Mouse (Mus musculus): ENCODE measurements around the gene Ddx3x. TPM values are rescaled to one million over a fixed set of nuclear protein-coding genes. Genes with fewer than 3 reads are reported as not detected.

The Ddx3x gene
- polyA plus RNA-seq, 1 experiment from 2014 or later = 121 TPM

DNA sequence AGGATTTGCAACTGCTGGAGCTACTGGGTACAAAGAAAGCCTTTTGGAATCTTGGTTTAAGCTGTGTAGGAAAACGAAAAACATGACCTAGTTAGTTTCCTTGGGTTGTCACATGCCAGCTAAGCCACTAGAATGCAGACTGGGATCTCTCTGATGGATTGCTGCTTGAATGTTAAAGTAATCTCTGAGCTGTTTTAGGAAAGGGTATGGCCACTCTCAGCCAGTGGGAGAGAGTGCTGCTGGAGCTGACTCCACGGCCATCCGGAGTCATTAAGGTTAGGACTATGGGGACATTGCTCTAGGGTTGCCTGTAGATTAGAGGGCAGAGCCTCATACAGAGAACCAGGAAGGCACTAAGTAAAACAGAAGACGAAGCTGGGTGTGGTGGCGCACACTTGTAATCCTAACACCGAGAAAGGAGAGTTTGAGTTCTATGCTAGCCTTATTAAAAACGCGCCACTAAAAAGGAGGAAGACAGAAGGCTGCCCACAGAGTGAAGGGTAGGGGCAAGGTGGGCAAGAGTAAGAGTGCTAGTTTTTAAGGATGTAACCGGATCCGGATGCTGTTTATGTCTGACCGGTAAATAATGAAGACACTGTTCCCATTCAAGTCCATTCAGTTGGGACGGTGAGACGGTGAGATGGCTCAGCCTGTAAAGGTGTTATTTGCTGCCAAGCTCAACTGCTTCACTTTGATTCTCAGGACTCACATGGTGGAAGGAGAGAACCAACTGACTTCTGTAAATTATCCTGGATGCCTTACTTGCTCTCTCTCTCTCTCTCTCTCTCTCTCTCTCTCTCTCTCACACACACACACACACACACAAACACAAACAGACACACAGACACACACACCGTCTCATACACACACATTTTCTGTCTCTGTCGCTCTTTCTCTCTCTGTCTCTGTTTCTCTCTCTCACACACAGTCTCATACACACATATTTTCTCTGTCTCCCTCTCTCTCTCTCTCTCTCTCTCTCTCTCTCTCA, 37.3 kb upstream of the Ddx3x start:
- WGBS = 27% methylated on average over 15 of the region's 15 CpGs
- H3K4me2 ChIP-seq = peak overlapping the region; percentile 49
- H3K36me3 ChIP-seq = no peaks in the 10 kb centered on the region
- peaks cover 7% of the 10 kb centered on the region; the same call in 1 of the 2 replicates for H3K4me1 ChIP-seq
- H3K27ac ChIP-seq = peak overlapping the region; percentile 96
- H3K9ac ChIP-seq = 0 out of 2 replicates have a peak overlapping the region, but pooled peaks have one; percentile 7
- H3K4me3 ChIP-seq = peak overlapping the region; percentile 33
- no peaks in the 10 kb centered on the region for H3K9me3 ChIP-seq
- ATAC-seq (ENCODE audit: insufficient number of reproducible peaks, low FRiP score, low TSS enrichment, low read depth) = no peak; the same call in 1 of the 2 replicates
- 0 out of 2 replicates have a peak, but pooled peaks cover 5% of the 10 kb centered on the region for H3K27me3 ChIP-seq

DNA sequence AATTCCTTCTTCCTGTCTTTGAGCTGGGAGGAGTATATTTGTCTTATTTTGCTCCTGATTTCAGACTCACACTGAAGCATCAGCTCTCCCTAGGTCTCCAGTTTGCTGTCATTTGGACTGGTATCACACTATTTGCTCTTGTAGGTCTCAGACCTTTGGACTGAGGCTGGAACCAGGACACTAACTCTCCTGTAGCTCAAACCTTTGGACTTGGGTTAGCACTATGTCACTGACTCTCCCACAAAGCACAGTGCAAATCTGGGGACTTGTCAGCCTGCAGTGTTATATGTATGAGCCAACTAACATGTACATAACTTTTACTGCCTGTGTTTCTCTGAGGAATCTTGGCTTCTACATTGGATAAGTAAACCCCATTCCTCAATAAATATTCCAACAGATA, 36.2 kb upstream of the Ddx3x start:
- Histone ChIP-seq H3K27me3 (0 out of 2 replicates have a peak, but pooled peaks cover 3% of the 10 kb centered on the region), H3K36me3 (no peaks in the 10 kb centered on the region), H3K9ac (no peak overlapping the region), H3K27ac (peak overlapping the region; percentile 59), H3K4me2 (no peak overlapping the region), H3K9me3 (no peaks in the 10 kb centered on the region), H3K4me3 (no peak overlapping the region), H3K4me1 (peaks cover 7% of the 10 kb centered on the region; the same call in 1 of the 2 replicates)
- ATAC-seq (ENCODE audit: insufficient number of reproducible peaks, low FRiP score, low TSS enrichment, low read depth) = no peak

DNA sequence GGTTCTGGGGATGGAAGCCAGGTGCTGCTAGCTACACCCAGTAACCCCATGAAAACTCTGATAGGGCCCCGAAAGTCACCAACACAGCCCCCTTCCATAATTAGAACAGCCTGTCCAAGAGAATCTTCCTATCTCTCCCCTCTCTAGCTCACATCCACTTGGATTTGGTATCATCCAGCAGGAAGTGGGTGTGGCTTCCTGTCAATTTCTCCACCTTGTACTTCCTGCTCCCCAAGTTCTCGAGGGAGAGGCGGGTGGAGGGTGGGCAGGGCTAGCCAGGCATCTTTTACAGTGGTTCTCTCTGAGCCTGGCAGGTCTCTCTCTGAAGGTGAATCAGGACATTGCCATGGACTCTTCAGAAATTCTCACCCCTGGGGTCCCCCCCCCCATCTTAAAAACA, 35.7 kb upstream of the Ddx3x start:
- no peak overlapping the region for H3K4me3 ChIP-seq
- 74% methylated on average over 3 of the region's 3 CpGs for WGBS
- no peak overlapping the region for H3K9ac ChIP-seq
- no peak for ATAC-seq (ENCODE audit: insufficient number of reproducible peaks, low FRiP score, low TSS enrichment, low read depth)
- no peaks in the 10 kb centered on the region for H3K9me3 ChIP-seq
- no peaks in the 10 kb centered on the region for H3K36me3 ChIP-seq
- H3K27me3 ChIP-seq = 0 out of 2 replicates have a peak, but pooled peaks cover 3% of the 10 kb centered on the region
- H3K4me2 ChIP-seq = no peak overlapping the region
- H3K4me1 ChIP-seq = peaks cover 7% of the 10 kb centered on the region; the same call in 1 of the 2 replicates
- peak overlapping the region; percentile 59 for H3K27ac ChIP-seq

DNA sequence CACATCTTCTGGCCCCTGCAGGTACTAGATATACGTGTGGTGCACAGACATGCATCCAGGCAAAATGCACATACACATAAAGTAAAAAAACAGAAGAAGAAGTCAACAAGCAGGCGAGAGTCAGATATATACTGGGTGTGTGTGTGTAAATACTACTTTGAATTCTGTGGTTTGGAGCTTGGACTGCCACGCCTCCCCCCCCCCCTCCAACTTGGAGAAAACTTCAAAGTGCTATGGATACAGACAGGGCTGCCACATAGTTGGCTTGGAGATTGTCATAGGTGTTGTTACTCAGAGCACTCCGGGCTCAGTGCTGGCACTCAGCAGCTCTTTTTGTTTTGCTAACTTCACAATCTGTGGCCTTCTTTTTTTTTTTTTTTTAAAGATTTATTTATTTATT, 29.1 kb upstream of the Ddx3x start:
- no peak overlapping the region for H3K9ac ChIP-seq
- no peak overlapping the region for H3K4me2 ChIP-seq
- ATAC-seq (ENCODE audit: insufficient number of reproducible peaks, low FRiP score, low TSS enrichment, low read depth) = no peak
- 78% methylated on average over 4 of the region's 4 CpGs for WGBS
- H3K4me1 ChIP-seq = no peaks in the 10 kb centered on the region
- H3K27me3 ChIP-seq = no peaks in the 10 kb centered on the region
- no peak overlapping the region for H3K4me3 ChIP-seq
- H3K36me3 ChIP-seq = no peaks in the 10 kb centered on the region
- H3K27ac ChIP-seq = no peak overlapping the region
- H3K9me3 ChIP-seq = no peaks in the 10 kb centered on the region

DNA sequence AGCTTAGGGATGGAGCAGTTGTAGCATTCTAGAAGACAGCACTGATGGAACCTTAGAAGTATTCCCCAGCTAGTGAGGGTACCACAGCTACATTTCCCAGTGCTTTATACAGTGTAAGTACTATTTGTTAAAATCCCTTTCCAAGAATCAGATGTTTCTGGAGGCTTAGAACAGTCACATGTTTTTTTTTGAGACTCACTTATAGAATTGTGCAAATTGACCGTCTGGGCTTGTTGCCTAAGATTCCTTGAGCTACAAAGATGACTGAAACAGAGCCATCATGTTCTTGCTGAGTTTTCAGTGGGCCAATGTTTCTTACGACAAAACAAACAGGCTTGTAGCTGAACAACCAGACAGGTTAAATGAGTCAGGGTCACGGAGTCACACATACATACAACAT, 26.5 kb upstream of the Ddx3x start:
- Histone ChIP-seq H3K27ac (no peak overlapping the region), H3K4me1 (no peaks in the 10 kb centered on the region), H3K4me3 (no peak overlapping the region), H3K9me3 (no peaks in the 10 kb centered on the region), H3K27me3 (no peaks in the 10 kb centered on the region), H3K36me3 (no peaks in the 10 kb centered on the region), H3K4me2 (no peak overlapping the region), H3K9ac (no peak overlapping the region)
- ATAC-seq (ENCODE audit: insufficient number of reproducible peaks, low FRiP score, low TSS enrichment, low read depth) = no peak
- WGBS = 78% methylated on average over 3 of the region's 3 CpGs

DNA sequence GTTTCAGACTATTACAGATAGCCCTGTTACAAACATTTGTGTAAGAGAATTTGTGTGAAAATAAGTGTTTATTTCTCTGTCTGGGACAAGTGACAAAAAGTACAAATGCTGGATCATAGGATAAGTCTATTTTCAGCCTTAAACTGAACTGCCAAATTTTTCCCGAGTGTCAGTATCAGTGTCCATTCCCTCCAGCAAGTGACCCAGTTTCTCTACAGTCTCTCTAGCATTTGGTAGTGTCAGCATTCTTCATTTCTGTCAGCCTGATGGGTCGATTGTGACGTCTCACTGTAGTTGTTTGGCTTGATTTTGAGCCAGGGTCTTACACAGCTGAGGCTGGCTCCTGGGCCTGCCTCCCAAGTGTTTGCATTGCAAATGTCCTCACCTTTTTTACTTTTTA, 17.4 kb upstream of the Ddx3x start:
- Histone ChIP-seq H3K36me3 (no peaks in the 10 kb centered on the region), H3K9ac (no peak overlapping the region), H3K9me3 (no peaks in the 10 kb centered on the region), H3K27ac (no peak overlapping the region), H3K4me3 (no peak overlapping the region), H3K4me1 (no peaks in the 10 kb centered on the region), H3K27me3 (no peaks in the 10 kb centered on the region), H3K4me2 (no peak overlapping the region)
- 74% methylated on average over 3 of the region's 3 CpGs for WGBS
- ATAC-seq (ENCODE audit: insufficient number of reproducible peaks, low FRiP score, low TSS enrichment, low read depth) = no peak

DNA sequence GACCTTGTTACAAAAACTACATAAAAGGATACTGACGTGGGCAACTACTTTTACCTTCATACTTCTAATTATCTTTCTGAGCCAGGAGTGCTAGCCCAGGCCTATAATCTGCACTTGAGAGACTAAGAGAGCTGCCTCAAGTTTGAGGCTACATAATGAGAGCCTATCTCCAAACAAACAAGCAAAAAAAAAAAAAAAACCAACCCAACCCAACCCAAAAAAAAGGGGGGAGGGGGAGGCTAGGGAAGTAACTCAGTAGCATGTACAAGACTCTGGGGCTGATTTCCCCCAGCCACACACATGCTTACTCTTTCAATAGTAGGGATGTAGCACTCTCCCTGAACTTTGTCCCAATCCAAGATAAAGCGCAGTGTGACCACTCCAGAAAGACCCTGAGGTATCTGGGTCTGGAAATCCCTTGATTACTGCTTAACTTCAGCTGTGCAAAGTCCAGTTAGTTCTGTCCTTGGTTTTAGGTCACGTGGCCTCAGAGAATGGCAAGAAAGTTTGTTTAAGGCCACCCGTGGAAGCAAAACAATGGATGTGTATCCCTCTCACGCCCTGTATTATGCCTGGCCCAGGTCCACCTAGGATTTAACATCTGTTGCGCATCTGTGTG, 5.1 kb upstream of the Ddx3x start:
- no peaks in the 10 kb centered on the region for H3K9me3 ChIP-seq
- H3K9ac ChIP-seq = no peak overlapping the region
- 0 out of 2 replicates have a peak, but pooled peaks cover 2% of the 10 kb centered on the region for H3K4me1 ChIP-seq
- H3K4me3 ChIP-seq = no peak overlapping the region
- H3K27ac ChIP-seq = no peak overlapping the region
- ATAC-seq (ENCODE audit: insufficient number of reproducible peaks, low FRiP score, low TSS enrichment, low read depth) = no peak
- 73% methylated on average over 6 of the region's 6 CpGs for WGBS
- H3K4me2 ChIP-seq = no peak overlapping the region
- no peaks in the 10 kb centered on the region for H3K36me3 ChIP-seq
- H3K27me3 ChIP-seq = no peaks in the 10 kb centered on the region

DNA sequence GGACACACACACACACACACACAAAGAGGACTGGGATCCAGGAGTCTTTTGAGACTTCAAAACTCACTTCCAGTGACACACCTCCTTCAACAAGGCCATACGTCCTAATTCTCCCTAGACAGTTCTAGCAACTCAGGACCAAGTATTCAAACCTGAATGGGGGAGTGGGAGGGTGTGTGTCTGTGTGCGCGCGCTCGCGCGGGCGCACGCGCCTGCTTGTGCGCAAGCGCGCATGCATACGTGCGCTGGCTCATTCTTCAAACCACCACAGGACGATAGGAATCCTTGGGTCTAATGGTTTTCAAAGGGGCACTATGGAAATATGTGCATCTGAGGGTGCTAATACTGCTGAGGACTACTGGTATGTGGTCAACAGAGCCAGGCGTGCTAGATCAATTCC, 1.8 kb upstream of the Ddx3x start:
- no peaks in the 10 kb centered on the region for H3K36me3 ChIP-seq
- no peak overlapping the region for H3K4me3 ChIP-seq
- H3K27me3 ChIP-seq = no peaks in the 10 kb centered on the region
- no peak for ATAC-seq (ENCODE audit: insufficient number of reproducible peaks, low FRiP score, low TSS enrichment, low read depth)
- no peaks in the 10 kb centered on the region for H3K9me3 ChIP-seq
- H3K27ac ChIP-seq = no peak overlapping the region
- 0 out of 2 replicates have a peak, but pooled peaks cover 2% of the 10 kb centered on the region for H3K4me1 ChIP-seq
- H3K9ac ChIP-seq = no peak overlapping the region
- 76% methylated on average over 17 of the region's 17 CpGs for WGBS
- no peak overlapping the region for H3K4me2 ChIP-seq

DNA sequence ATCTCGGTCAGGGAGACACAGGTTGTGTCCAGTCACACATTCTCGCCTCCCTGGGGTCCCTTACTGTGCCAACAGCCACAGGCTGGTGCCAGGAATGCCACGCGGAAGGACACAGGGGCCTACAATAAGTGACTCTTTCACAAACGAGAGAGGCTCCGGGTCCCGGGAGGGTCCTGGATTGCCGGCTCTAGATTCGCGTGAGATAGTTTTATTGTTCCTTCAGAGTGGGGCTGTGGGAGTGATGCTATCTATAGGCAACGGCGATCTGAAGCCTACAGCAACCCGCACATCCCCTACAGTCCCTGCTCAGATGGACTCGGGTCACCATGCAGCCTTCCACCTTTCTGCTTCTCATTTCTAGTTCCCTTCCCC, 747 bp upstream of the Ddx3x start:
- 3% methylated on average over 14 of the region's 14 CpGs for WGBS
- no peak for ATAC-seq (ENCODE audit: insufficient number of reproducible peaks, low FRiP score, low TSS enrichment, low read depth)
- Histone ChIP-seq H3K27ac (peak overlapping the region; percentile 98), H3K9me3 (no peaks in the 10 kb centered on the region), H3K4me3 (peak overlapping the region; percentile 75), H3K36me3 (no peaks in the 10 kb centered on the region), H3K9ac (peak overlapping the region; percentile 31; the same call in 1 of the 2 replicates), H3K27me3 (no peaks in the 10 kb centered on the region), H3K4me1 (0 out of 2 replicates have a peak, but pooled peaks cover 2% of the 10 kb centered on the region), H3K4me2 (peak overlapping the region; percentile 63)

DNA sequence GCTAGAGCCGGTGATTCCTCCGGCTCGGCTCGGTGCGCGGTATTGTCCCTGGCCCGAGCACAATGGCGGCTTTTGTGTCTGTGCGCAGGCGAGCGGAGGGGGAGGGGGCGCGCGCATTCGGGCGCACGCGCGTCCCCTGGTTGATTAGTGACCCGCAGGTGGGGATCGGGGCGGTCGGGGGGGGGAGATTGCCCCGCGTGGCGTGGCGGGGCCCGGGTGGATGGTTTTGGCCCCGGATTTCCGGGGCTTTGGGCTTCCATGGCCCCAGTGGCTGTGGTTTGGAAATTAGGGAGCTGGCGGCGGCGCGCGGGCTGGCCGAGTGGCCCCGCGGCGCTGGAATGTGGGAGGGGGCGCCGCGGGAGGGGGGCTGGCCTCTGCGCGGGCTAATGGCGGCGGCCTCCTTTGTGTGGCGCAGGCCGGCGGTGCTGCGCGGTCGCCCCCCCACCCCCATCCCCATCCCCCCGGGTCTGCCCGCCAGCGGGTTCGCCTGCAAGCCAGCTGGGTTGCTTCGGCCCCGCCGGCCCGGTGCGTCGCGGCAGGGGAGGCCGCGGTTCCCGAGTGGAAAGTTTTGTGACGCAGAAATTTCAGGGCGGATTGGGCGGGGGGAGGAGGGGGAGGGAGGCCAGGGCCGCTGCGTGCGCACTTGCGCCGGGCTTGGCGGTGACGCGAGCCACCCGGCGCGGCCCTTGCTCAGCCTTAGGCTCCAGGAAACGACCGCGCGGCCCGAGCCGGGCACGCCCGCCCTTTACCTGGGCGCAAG, 739 bp downstream of the Ddx3x start:
- H3K4me2 ChIP-seq = peak overlapping the region; percentile 63
- H3K4me3 ChIP-seq = peak overlapping the region; percentile 75
- ATAC-seq (ENCODE audit: insufficient number of reproducible peaks, low FRiP score, low TSS enrichment, low read depth) = peak; percentile 69
- no peaks in the 10 kb centered on the region for H3K9me3 ChIP-seq
- peak overlapping the region; percentile 98 for H3K27ac ChIP-seq
- H3K36me3 ChIP-seq = peaks cover 5% of the 10 kb centered on the region; the same call in 1 of the 2 replicates
- H3K27me3 ChIP-seq = no peaks in the 10 kb centered on the region
- under 1% methylated on average over 35 of the region's 89 CpGs for WGBS
- peak overlapping the region; percentile 93 for H3K9ac ChIP-seq
- H3K4me1 ChIP-seq = 0 out of 2 replicates have a peak, but pooled peaks cover 2% of the 10 kb centered on the region

DNA sequence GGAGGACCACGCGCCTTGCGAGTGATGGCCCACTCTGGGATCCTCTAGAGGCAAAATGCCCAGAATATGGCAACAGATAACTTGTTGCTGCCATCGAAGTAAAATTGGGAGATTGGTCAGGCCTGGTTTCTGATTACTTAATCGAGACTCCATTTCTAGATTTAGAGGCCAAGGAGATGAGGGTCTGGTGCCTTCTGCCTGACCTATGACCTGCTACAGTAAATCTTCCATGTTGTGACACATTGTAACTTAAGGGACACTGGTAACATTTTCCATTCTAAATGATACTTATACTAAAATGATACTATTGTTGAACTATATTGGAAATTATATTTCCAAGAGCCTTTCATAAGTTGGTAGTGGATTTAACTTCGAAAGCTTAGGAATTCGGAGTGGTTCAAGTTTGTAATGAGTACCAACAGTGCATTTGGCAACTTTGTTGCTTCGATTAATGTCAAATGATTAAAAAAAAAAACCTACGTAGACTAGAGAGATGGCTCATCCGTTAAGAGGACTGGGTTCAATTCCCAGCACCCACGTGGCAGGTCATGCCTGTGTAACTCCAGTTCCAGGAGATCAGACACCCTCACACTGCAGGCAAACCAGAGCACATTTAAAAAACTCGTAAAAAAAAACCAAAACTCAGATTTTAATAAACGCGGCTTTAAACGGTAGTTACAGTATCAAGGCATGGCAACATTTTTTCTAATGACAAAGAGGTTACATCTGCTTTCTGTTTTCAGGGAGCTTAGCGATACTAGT, 1.5 kb downstream of the Ddx3x start:
- H3K9me3 ChIP-seq = no peaks in the 10 kb centered on the region
- peak overlapping the region; percentile 63 for H3K4me2 ChIP-seq
- no peak for ATAC-seq (ENCODE audit: insufficient number of reproducible peaks, low FRiP score, low TSS enrichment, low read depth)
- peak overlapping the region; percentile 93 for H3K9ac ChIP-seq
- 0 out of 2 replicates have a peak, but pooled peaks cover 2% of the 10 kb centered on the region for H3K4me1 ChIP-seq
- no peaks in the 10 kb centered on the region for H3K27me3 ChIP-seq
- peak overlapping the region; percentile 98 for H3K27ac ChIP-seq
- WGBS = 8% methylated on average over 16 of the region's 16 CpGs
- H3K36me3 ChIP-seq = peaks cover 8% of the 10 kb centered on the region
- H3K4me3 ChIP-seq = peak overlapping the region; percentile 75

Data from limb, embryonic 15.5 days (tissue).